Mouse (Mus musculus) liver, adult (tissue): ENCODE results near the gene Zfp36l1.

Experiments used
- GATA4 ChIP-seq: IDR thresholded peaks from 2 replicates; pipeline ENCODE4 v1.6.1; 2014; ENCODE audit warnings: mild to moderate bottlenecking, low read length; ENCODE audit not compliant: insufficient replicate concordance

Gene Zfp36l1

DNA sequence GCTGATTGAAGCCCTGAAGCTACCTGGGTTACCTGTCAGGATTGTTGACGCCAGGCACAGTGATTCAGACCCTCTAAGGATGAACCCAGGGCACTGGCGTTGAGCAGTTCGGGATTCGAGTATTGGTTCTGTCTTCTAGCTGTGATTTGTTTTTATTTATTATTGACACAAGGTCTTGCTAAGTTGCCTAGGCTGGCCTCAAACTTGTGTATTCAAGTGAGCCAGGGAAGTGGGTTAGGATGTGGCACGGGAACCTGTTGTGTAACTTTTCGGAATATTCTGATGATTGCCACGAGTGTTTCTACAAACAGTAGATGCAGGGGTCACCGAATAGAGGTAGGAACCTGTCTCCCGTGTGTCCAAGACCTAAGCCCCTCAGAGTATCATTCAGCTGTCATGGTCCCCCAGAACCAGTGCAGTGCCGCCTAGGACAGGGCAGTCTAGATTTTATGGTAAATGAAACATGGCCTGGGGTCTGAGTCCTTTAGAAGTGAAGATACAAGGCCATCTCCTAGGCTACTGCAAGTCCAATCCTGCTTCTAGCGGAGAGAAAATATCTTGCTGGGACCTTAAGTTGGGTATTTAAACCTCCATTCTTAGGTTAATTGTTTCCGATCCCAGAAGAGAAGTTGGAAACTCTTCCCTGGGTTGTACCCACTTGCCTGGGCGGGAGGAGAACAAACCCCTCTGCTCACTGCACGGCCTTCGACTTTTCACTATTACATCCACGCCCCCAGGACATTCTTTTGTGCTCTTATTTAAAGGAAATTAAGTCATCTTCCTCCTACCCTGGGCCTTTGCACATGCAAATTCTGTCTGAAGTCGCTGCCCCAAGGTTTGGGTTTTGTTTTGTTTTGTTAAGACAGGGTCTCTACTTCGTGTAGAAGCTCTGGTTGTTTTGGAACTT lies 3.6 kb upstream of the Zfp36l1 start:
- no peak for TF ChIP-seq GATA4

- no peak; the same call in 1 of the 2 replicates for TF ChIP-seq GATA4
Measured at GRCm38 (mm10) chr12:80115863-80116194, 3.0 kb upstream of the Zfp36l1 start.

- TF ChIP-seq GATA4 = no peak; the same call in 1 of the 2 replicates
Measured at GRCm38 (mm10) chr12:80115142-80115862, 2.5 kb upstream of the Zfp36l1 start.

GRCm38 (mm10) chr12:80114892-80115141 lies 2.0 kb upstream of the Zfp36l1 start:
- no peak for TF ChIP-seq GATA4

DNA sequence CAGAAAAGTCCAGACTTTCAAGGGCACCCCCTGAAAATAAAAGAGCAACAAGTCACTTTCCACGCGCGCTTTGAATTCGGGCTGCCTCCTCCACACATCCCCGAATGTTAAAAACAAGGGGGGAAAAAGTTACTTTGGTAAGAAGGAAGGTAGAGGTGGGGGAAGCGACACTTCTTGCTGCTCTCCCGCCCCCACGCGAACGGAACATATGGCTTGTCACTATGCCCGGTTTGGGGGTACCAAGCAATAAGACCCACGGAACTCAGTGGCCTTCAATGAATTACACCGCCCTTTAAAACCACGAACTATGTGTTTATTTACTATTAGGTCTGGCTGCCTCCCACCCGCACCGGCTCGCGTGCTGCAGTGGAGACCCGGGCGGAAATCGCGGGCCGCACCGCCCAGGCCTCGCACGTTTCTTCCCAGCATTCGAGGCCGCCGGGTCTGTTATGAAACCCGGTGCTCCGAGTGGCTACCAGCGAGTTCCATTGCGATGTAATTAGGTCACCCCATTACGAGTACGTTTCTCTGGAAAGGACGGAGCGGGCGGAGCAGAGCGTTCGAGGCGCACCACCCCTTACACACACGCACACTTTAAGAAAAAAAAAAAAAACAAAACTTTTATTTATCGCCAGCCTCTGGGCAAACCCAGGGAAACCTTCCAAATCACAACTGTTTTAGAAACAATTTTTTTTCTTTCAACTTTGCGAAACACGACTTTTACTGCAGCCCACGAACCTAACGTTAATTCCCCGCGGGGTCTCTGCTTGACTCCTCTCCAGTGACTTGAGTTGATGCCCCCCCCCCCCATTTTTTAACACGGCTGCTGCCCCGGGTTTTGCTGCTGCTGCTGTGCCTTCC lies 1.4 kb upstream of the Zfp36l1 start:
- no peak for TF ChIP-seq GATA4

GRCm38 (mm10) chr12:80113586-80114021 lies 791 bp upstream of the Zfp36l1 start:
- TF ChIP-seq GATA4 = no peak

- no peak for TF ChIP-seq GATA4
Measured at GRCm38 (mm10) chr12:80112071-80112660, 647 bp downstream of the Zfp36l1 start.

- no peak; the same call in 1 of the 2 replicates for TF ChIP-seq GATA4
Measured at GRCm38 (mm10) chr12:80111131-80112070, 1.4 kb downstream of the Zfp36l1 start.

DNA sequence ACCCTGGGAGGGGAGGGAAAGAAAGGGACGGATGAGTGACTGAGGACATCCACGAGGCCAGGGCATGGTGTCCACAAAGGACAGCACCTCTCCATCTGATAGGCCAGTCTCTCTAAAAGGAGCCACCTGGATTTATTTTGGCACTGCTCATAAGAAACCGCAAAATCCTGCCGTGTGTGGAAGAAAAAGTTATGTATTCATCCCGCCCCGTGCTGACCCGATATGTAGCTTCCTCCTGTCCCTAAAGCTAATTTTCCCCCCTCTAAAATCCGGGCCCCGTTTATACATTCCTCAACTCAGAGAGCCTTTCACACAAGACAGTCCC lies 2.3 kb downstream of the Zfp36l1 start:
- TF ChIP-seq GATA4 = no peak

GRCm38 (mm10) chr12:80109753-80110545 lies 2.9 kb downstream of the Zfp36l1 start:
- TF ChIP-seq GATA4 = no peak

GRCm38 (mm10) chr12:80106896-80107667 lies 5.7 kb downstream of the Zfp36l1 start:
- TF ChIP-seq GATA4 = no peak

- no peak for TF ChIP-seq GATA4
Measured at GRCm38 (mm10) chr12:80106138-80106895, 6.5 kb downstream of the Zfp36l1 start.

DNA sequence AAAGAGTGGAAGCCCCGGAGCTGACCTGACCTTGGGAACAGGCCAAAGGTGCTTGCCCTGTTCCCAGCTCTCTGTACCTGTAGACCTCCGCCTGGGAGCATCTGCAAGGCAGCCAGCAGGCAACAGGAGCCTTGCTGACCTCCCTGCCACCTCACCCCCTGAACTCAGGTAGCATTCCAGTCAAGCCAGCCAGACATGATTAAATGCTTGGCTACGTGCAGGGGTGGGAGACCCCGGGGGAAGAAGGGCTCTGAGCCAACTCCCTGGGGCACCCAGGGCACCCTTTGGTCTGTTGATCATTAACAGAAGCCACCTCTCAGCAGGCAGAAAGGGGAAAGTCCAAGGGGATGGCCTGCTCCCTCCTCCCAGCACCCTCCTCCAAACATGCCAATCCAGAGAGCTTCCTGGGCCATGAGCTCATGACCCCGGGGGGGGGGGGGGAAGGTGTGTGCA lies 9.3 kb downstream of the Zfp36l1 start:
- no peak for TF ChIP-seq GATA4
